Mouse (Mus musculus) cerebellum, postnatal 25 days (tissue): ENCODE data around the gene Kir3dl1.
"Not testable (repeated sequence)": the region's sequence is repeated elsewhere in the genome, so short reads cannot be mapped to it uniquely, and the experiment has no call there.

ENCODE experiments used
- DNase-seq, 2 experiments: peaks; one replicate each; pipeline ENCODE4 v3.0.0; 2021; ENCODE audit warnings: mixed read lengths in 2 of 2

Gene Kir3dl1

DNA sequence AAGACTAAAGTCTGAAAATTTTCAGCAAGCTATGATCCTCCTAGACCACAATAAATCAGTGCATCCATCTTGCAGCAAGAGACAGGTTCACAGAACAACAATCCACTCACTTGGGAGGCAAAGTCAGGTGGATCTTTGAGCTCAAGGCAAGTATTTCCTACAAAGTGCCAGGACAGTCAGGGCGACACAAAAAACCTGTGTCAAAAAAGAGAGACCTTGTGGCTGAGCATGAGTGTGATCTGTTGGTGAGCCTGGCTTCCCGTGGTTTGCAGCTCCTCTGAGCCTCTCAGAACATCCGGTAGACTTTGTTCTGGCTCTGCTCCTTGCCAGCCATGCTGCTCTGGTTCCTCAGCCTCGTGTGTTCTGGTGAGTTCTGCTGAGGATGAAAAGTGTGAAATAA lies at the start of gene Kir3dl1:
Gene Kir3dl1 (plus strand): TSS at position 301 of the 400 bp plus-strand sequence.
- DNase-seq, result not testable (repeated sequence)

DNA sequence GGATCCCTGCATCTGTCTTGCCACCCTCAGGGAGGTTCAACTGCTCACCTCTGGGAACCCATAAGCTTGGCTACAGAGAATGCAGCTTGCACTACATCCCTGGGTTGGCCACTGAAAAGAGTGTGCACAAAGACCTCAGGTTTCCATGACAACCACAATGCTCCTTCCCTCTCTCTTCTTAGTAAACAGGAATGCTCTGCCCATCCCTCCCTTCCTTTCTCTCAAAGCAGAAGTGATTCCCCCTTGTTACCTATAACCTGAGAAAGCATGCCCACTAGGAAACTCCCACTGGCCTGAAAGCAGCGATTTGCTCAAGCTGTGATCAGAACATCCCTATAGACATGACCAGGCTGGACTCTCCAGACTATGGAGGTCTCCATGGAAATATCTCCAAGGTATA lies 26.2 kb downstream of the Kir3dl1 start, which contains the start of gene Kir3dl2:
Gene Kir3dl2 (minus strand): TSS at position 101 of the 400 bp plus-strand sequence.
- DNase-seq, result not testable (repeated sequence)

DNA sequence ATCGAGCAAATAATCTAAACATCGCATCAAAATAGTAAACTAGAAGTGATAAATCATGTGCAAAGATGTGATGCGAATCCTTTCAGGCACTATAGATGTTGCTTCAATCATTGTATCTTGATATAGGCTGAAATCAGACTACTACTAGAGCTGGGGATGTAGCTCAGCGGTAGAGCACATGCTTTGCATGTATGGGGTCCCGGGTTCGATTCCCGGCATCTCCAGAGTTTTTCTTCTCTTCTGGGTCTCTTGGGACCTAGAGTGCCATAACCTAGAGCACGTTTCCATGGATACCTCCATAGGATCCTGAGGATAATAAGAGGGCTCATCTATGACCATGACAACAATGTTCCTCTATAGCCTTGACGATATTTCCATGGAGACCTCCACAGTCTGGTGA lies 51.3 kb downstream of the Kir3dl1 start:
- not testable (repeated sequence) for DNase-seq
